Mouse (Mus musculus): Measurements from ENCODE around the gene Abl1. TPM values are rescaled to one million over a fixed set of nuclear protein-coding genes. Genes with fewer than 3 reads are reported as not detected.
A peak's percentile ranks its signal among the peaks of the same experiment; 100 is the strongest.

Gene Abl1
- total RNA-seq, 2 experiments from 2014 or later, result 31.8 to 32.8 TPM

DNA sequence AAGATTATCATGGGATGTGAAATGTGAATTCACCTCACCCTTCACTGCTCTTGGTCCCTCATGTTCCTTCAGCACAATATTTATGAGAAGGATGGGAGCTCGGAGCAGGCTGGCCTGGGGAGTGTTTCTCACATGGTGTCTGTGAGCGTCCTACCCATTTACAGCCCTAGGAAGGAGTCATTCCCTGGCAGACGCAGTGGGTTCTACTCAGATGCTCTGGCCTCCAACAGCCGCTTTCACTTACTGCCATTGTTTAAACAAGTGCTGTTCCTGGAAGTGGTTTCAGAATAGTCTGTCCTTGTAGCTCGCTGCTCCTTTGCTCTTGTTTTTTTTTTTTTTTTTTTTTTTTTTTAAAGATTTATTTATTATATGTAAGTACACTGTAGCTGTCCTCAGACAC, 45.4 kb downstream of the Abl1 start:
- DNase-seq, result no peak

DNA sequence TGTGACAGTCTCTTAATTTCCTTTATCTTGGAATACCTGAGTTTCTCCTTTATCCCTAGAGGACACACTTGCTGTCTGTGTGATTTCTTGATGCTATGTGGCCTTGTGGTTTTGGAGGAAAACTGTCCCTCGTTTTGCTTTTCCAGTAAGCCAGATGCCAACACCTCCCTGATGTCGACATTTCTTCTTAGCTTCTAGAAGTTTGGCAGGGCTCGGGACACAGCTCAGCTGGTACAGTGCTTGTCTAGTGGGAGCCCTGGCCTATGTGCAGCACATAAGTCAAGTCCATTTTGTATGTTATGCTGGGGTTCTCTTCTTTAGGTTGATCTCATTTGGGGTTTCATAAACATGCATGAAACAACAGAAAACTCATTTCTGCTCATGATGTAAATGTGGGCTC, 50.9 kb downstream of the Abl1 start:
- intact Hi-C loops (cut with DNase I), result no loop called here
- no peak for DNase-seq

More for the DNA sequence above, 45.4 kb downstream of the Abl1 start:
- intact Hi-C loops (cut with DNase I), result loop anchor here (5.0 kb wide), 1 partner anchor 49 kb away; no protein-coding TSS in a partner anchor

DNA sequence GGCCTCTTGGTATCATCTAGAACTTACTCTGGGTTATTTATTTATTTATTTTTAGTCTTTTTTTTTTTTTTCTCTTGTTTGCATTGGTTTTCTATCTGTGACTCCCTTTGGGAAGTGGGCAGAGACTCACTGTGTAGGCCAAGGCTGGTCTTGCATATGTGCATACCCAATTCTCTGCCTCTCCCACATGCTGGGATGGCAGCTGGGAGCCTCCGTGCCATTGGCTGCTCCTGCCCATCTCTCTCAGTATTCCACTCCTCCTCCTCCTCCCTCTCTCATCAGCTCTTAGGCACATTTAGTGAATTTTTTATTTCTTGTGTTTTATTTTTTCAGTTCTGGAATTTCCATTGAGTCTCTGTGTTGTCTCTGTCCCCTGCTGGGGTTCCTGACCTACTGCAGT, 53.6 kb downstream of the Abl1 start:
- DNase-seq, result no peak
- intact Hi-C loops (cut with DNase I), result no loop called here

DNA sequence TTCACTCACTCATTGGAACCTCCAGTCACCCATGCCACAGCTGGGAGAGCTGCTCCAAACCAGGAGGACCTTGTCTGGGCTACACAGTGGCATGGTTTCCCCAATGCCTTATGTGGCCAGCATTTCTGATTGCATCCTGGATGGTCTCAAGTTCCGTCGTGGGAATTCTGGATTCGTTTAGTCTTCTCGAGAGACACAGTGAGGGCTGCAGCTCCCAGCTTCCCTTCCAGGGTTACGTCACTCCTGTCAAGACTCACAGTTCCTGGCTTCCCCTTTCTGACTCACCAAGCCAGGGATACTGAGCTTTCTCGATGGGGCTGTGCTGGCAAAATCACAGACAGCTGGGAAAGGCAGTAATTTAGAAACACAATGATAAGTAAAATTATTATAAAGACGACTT, 54.0 kb downstream of the Abl1 start:
- DNase-seq, result peak; percentile 59 to 68
- intact Hi-C loops (cut with DNase I), result no loop called here

DNA sequence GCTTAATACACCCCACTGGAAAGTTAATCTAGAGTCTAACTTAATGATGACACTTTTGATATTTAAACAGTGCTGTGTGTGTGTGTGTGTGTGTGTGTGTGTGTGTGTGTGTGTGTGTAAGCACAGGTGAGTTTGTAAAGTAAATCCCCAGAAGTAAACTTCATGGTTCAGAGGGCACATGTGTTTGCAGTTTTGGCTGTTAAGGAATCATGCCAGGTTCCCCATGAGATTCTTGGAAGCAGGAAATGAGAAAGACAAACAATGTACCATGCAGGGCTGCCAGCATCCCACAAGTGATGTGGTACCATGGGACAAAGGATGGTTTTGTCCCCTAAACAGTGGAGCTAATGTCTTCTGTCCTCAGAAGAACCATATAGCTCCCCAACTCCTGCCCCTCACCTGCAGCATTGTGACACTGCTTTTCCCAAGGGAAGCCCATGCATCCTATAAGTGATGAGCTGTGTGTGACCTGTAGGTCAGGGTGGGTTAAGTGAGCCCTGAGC, 57.6 kb downstream of the Abl1 start:
- intact Hi-C loops (cut with DNase I), result no loop called here
- DNase-seq, result no peak

DNA sequence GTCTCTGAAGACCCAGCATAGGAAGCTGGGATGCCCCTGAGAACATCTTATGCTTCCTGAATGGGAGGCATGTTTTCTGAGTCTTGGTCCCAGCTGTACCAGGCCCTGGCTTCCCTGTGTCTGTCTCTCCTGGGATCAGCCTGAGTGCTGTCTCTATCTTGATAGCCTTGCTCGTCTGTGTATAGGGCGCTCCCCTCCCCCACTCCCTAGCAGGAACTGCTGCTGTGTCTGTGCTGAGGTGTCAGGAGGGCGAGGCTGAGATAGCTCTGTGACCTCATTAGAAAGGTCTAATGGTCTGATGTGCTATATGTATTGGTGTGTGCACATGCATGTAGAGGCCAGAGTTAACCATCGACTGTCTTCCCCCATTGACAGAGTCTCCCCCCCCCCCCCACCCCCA, 58.7 kb downstream of the Abl1 start:
- DNase-seq, result no peak
- intact Hi-C loops (cut with DNase I), result no loop called here

DNA sequence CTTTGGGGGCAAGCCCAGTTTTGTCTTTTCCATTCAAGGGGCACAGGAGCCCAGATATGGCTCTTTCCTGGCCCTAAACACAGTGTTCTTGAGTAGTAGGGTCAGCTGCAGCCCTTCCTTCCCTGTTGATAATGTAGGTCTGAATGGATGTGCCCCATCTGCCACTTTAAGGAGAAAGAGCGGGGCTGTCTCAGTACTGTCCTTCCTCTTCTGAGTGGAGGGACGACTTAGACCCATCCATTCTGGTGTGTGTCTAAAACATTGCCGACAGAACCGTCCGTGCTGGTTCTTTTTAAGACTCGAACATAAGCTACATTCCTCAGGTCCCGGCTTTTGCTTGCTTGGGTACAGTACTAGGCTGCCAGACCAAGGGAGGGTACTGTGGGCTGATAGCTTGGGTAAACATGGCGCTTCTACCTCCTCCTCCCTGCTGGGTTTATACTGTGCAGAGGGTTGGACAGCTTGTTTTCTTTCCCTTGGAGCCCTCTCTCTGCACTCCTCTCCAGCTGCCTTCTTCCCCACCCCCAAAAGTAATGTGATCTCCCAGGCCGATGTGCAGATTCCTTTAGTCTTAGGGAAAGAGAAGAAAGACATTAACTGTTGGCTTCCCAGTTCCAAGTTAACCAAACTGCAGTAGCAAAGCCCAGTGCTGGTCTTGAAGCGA, 61.0 kb downstream of the Abl1 start:
- DNase-seq, result peak in 1 of 2 experiments; percentile 31
- intact Hi-C loops (cut with DNase I), result no loop called here

DNA sequence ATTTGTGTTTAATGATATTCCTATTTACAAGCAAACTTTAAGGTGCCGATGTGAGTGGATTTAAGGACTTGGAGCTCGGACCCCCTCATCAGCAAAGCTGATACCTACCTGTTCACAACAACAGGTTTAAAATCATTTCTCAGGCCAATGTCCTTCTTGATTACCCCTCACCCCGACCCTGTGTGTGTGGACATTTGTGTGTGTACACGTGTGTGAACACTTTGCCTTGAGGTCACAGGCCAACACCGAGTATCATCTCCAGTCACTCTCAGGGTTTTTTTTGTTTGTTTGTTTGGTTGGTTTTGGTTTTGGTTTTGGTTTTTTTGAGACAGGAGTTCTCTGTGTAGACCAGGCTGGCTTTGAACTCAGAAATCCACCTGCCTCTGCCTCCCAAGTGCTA, 62.0 kb downstream of the Abl1 start:
- intact Hi-C loops (cut with DNase I), result no loop called here

DNA sequence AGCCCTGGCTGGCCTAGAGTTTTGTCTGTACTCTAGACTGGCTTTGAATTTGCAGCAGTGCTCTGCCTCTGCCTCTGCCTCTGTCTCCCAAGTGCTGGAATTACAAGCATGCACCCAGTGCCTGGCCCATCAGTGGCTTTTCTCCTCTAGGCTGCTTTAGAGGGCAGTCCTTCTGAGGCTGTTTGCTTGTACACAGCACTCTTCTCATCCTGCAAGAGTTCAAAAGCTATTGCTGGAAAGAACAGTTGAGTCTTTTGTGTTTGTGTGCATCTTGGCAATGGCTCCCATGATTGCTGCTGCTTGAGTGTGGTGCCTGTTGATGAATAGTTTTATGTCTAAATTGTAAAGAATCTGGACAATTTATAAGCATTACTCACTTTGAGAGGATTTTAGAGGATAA, 69.3 kb downstream of the Abl1 start:
- intact Hi-C loops (cut with DNase I), result no loop called here

More for the DNA sequence above, 62.0 kb downstream of the Abl1 start:
- no peak for DNase-seq

DNA sequence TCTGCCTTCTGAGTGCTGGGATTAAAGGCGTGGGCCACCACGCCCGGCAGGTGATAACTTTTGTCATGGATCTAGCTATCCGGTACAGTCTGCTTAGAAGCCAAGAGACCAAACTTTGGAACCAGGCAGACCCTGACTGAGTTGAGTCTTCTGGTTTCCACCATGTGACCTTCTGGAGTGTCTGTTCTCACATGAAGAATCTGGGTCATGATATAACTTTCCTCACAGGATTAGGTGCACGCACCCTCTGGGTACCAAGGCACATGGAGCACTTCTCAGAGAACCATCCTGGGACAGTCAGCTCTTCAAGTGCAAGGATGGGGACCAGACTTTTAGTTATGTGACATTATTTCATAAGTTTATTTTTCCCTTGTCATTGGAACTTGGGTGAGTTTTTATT, 70.8 kb downstream of the Abl1 start:
- no peak for DNase-seq
- intact Hi-C loops (cut with DNase I), result no loop called here

More for the DNA sequence above, 69.3 kb downstream of the Abl1 start:
- no peak for DNase-seq

DNA sequence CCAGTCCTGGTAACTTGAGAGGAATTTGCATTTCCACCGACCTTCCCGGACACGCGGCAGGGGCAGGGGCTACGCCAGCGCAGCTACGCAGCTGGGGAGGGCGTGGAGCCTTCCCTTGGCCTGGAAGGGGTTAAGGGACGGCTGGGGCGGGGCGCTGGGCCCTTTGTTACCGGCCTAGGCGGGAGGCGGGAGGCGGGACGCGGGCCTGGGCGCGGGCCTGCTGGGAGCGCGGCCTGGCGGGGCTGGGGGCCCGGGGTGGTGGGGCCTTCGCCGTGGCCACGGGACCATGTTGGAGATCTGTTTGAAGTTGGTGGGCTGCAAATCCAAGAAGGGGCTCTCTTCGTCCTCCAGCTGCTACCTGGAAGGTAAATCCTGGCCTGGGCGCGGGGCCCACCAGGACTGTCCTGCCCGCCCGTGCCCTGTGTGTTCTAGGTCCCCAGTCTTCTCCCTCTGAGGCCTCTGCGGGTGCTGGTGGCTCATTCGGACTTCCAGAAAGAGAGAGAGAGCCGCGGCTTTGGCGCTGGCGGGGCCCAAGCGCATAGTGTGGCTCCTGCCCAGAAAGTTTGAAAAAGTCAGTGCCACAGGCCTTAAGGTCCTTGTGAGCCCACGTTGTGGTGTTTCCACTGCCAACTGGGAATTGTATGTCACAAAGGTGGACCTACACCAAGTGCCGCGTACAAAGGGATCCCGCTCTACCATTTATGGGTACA, 71.7 kb downstream of the Abl1 start:
- intact Hi-C loops (cut with DNase I), result no loop called here
- peak; percentile 86 to 87 for DNase-seq

DNA sequence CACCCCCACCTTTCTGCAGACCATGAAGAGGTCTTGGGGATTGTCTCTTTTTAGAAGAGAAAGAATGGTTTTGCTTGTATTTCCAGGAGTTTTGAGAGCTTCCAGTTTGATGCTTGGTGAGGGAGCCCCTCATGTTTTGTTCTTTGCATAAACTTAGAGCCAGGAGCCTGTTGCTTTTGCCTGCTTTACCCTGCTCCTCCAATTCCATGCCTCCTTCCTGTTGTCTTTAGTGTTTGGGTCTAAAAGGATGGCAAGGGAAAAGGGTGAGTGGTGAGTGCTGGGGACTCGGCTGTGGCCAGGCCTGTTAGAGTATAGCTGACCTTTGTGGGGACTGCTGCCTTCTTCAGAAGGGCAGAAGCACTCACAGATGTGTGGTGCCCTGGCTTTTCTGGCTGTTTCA, 72.3 kb downstream of the Abl1 start:
- intact Hi-C loops (cut with DNase I), result no loop called here
- no peak for DNase-seq

DNA sequence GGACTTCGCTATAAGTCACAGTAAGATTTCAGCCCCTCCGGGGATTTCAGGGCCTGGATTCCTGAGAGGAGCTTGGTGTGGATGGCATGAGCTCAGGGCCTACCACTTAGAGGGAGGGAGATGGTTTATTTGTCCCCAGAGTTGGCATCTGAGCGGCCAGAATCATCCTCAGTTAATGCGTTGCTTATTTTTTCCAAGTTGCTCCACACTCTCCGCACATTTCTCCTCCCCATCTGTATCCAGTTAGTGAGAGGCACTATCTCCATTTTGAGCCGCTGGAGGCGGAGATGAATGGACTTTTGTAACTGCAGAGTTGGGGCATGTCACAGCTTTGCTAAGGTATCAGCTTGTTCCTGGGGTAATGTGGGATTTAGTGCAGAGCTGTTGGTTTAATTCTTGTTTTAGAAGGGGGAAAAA, 72.9 kb downstream of the Abl1 start:
- DNase-seq, result no peak
- intact Hi-C loops (cut with DNase I), result no loop called here

DNA sequence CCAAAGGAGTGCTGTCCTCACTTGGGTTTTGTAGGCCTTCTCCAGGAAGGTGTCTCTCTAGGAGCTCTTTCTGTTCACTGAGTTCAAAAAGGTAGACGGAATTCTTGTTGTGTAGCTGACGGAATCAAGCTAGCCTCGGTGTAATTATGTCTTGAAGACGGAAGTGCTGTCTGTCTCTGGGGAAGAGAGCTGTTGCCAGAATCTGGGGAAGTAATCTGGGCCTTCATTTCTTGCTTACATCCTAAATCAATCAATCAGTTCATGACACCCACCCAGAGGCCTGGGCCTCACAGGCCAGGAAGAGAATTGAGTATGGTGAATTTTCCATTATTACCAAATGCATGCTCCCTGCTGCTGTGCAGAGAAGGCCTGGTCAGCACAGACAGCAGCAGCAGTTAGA, 73.4 kb downstream of the Abl1 start:
- intact Hi-C loops (cut with DNase I), result no loop called here
- DNase-seq, result no peak

DNA sequence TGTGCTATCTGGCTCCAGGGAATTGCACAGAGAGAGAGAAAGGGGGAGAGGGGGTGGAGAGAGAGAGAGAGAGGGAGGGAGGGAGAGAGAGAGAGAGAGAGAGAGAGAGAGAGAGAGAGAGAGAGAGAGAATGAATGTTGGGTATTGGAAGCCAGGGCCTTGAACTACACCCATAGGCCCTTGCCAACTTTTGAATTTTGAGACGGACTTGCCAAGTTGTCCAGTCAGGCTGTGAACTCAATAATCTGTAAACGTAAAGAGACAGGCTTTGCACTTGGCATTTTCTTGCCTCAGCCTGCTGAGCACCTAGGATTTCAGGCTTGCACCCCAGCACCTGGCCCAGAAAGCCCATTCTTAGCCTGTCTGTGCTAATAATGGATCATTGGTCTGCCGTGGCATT, 74.0 kb downstream of the Abl1 start:
- intact Hi-C loops (cut with DNase I), result no loop called here

DNA sequence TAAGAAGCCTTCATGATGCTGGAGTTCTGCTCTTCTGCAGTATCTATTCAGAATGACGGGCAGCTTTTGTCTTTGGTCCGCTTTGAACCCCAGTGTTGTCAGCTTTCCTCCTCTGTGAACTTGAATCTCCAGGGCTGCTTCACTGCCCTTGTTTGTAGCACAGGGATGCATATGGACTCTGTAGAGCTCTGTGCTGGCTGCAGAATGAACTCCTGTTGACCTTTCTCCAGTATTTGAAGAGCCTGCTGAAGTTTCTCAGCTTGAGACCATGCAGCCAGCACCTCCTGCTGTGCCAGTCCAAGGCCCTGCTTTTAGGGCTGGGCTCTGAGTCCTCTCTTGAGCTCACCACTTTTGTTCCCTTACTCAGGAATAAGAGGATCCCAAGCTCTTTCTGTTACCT, 74.7 kb downstream of the Abl1 start:
- intact Hi-C loops (cut with DNase I), result no loop called here
- DNase-seq, result no peak

More for the DNA sequence above, 74.0 kb downstream of the Abl1 start:
- no peak for DNase-seq

DNA sequence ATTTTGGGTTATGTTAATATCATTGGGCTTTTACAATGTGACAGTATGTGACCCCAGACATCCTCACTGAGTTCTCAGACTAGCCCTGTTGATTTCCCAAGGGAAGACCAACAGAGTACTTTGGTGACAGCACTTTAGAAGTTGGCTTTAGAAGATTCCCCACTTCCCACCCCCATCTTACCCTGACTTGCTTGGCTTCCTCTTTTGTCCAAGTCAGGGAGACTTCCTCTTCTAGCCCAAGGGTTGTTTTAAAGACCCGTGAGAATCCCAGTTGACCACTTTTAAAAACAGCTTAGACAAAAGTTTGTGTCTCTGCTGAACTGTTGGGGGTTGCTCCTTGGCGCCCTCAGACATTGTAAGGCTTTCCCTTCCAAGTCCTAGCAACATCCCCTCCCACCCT, 75.1 kb downstream of the Abl1 start:
- DNase-seq, result no peak
- intact Hi-C loops (cut with DNase I), result no loop called here

DNA sequence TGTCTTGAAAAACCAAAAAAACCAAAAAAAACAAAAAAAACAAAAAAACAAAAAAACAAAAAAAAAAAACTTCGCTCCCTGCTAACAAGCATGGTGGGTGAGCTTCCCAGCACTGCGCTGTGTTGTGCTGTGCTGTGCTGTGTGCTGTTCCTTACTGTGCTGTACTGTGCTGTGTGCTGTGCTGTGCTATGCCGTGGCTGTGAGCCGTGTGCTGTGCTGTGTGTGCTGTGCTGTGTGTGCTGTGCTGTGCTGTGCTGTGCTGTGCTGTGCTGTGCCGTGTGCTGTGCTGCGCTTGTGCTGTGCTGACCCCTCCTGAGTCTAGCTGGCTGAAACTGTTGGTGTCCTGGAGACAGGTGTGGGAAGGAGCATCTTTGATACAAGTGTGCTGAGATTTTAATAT, 78.9 kb downstream of the Abl1 start:
- DNase-seq, result no peak
- intact Hi-C loops (cut with DNase I), result no loop called here

DNA sequence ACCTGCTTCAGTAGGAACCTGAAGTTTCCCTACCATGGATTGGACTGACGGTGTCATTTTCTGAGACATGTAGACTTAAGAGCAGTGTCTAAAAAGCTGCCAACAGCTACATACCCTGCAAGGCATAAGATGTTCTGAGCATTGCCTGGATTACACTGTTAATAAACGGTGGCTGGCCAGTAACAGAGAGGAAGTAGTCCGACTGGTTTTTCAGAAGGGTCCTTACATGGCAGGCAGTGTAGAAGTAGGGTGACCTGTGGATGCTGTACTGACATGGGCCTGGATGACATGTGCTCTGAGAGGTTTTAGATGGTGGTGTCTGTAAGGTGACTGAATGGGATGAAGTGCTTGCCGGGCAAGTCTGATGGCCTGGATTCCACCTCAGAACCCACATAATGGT, 79.6 kb downstream of the Abl1 start:
- no peak for DNase-seq
- intact Hi-C loops (cut with DNase I), result no loop called here

DNA sequence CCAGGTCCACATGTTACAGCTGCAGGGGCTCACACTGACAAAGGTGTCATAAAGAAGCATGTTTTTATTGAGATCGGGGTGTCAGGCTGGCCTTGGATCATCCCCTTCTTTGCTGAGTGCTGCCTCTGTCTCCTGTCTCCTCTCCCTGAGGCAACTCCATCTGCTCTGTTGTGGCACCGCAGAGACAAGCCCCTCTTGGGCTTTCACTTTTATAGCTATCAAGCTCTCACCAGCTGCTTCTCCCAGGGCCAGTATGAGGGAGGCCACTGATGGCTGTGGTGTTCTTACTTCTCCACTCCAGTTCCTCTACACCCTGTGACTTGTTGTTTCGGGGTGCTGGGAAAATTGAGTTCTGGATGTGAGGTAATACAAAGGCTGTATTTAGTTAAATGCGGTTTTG, 80.9 kb downstream of the Abl1 start:
- no peak for DNase-seq
- intact Hi-C loops (cut with DNase I), result no loop called here

DNA sequence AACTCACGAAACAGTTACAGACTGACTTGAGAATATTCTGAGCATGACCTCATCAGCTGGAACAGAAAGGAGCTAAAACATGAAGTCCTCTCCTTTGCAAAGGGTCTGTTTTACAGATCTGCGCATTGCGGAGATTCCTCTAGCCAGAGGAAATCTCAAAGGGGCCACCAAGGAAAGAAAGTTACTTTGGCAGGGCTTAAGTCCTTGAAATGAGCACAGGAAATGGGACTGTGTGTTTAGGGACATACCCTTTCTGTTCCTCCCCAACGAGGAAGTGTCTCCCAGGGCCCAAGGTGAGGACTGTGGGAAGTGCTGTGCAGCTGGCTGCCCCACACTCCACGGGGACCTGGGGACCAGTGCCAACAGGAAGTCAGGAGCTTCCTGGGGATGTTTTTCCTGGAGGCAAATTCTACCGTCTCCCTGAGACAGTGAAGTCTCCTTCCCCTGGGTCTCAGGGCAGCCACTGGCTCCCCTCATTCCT, 81.5 kb downstream of the Abl1 start:
- intact Hi-C loops (cut with DNase I), result no loop called here

More for the DNA sequence above, 81.5 kb downstream of the Abl1 start:
- peak; percentile 82 to 84 for DNase-seq
